Mouse (Mus musculus) lung, postnatal 25 days (tissue): ENCODE results near the gene Synrg.
A peak's percentile ranks its signal among the peaks of the same experiment; 100 is the strongest.

Source experiments
- DNase-seq: peaks from one replicate; pipeline ENCODE4 v3.0.0; 2022; ENCODE audit warnings: low spot score

The Synrg gene

DNA sequence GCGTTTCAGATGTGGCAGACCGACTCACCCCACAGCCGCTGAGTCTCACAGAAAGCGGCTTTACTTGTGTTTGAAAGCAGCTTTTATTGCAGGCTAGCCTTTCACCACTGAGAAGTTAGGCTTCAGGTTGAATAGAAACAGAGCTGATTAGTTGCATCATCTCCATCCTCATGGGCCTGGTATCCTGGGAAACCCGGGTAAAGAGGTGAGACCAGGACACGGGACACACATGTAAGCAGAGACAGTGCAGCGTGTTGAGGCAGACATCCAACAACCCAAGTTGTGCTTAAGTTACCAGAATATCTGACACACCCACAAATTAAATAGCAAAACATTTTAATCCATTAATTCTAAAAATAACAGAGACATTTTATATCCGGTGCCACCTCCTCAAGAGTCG lies 114.4 kb downstream of the Synrg start:
- DNase-seq = no peak

- no peak for DNase-seq
Measured at GRCm38 (mm10) chr11:84079361-84079760, 115.1 kb downstream of the Synrg start.

DNA sequence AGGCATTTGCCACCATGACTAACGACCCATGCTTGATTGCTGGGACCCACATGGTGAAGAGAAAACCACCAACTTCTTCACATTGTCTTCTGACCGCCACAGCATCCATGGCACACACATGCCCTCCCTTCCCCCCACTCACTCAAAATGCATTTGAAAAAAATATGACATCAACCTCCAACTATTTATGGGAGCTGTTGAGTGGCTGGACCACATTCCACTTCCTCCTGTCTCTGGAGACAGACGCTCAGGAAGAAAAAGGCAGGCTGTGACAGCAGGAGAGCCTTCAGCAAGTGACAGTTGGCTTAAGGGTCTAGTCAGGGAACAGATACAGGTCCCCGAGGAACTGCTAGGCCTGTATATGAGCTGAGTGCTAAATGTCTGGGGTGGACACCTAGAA lies 115.7 kb downstream of the Synrg start:
- peak; percentile 60 for DNase-seq

DNA sequence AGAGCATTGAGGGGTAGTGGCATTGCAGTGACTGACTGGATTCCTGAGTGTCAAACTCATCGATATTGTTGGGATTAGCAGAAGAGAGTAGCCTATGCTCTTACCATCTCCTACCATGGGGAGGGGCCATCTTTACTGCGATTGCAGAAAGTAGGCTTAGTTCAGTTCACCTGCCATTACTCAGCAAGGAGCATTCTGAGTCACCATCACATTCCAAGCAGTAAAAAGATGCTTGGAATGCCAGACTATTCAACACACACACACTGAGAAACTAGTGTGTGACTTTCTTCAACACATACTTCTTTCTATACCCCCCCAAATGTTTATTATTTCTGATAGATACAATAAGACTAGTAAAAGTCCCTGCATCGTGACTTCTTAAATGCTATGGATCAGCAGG lies 116.1 kb downstream of the Synrg start:
- DNase-seq = no peak

DNA sequence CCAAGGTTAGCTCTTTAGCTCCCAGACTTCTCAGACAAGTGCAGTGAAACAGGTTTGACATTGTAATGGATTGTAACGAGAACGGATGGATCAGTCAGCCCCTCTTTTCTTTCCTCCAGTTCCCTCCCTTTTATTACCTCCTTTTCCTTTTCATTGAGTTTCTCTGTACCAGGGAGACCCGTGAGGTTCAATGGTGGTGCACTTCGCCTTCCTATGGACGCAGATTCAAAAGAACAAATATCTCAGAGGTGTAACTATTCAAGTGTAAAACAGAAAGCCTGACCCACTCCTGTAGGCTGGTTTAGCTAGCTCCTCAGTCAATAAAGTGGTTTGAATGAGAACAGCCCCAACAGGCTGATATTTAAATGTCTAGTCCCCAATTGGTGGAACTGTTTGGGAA lies 117.7 kb downstream of the Synrg start:
- DNase-seq = no peak

DNA sequence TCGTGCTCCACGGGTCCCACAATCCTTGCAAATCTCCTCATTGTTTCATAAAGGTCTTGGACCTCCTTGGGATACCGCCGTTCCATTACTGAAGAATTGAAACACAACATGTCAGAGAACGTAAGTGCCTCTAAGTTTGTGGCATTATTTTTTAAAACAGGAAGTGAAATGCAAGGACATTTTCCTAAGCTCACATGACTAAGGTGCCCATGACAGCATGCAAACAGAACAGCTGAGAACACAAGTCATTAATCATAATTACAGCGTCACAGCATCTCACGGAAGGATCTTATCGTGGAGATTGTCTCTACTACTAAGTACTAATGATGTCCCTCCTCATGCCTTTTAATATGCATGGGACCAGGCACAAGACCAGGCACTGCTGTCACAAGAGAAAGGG lies 126.3 kb downstream of the Synrg start:
- DNase-seq = no peak
